Mouse (Mus musculus): ENCODE measurements around the gene AA986860.

Gene AA986860

DNA sequence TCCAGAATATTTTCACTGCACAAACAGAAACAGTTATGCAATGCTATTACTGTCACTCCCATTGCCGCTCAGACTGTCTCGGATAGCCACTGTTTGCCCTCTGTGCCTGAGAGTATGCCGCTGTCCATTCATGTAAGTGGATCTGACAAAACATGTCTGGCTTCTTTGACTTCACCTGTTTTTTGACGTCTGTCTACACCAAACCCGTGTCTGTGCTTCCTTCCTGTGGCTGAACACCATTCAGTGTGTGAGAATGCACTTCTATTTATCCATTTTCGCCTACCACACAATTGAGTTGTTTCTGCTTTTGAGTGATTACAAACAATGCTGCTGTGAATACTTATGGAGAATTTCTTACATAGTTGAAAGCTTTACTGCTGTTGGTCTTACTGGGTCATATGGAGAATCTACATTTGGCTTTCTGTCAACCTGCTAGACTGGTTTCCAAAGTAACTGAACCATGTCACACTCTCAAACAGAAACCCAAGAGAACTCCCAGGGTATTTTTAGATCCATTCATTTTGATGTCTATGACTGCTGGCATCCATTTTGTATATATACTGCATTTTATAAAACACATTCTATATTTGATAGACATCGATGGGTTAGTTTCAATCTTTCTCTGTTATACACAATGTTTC is 44.0 kb downstream of the AA986860 start:
- no peak for DNase-seq (ENCODE audit: low read depth, low spot score)

DNA sequence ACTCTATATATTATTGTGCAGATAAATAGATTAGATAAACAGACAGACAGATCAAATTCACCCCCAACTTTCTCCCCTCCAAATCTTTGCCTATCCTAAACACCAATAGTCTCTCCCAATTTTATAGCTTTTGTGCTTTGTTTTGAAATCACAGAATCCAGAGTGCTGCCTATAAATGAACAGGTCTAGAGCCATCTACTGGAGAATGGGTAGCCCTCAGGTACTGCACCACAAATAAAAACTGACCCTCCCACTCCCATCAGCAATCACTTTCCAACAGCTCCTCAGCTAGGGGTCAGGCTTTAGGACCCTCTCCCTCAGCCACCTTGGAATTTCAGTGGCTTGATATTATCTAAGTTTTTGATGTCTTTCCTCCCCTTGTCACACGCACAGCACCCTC is 44.9 kb downstream of the AA986860 start:
- no peak for DNase-seq (ENCODE audit: low read depth, low spot score)

DNA sequence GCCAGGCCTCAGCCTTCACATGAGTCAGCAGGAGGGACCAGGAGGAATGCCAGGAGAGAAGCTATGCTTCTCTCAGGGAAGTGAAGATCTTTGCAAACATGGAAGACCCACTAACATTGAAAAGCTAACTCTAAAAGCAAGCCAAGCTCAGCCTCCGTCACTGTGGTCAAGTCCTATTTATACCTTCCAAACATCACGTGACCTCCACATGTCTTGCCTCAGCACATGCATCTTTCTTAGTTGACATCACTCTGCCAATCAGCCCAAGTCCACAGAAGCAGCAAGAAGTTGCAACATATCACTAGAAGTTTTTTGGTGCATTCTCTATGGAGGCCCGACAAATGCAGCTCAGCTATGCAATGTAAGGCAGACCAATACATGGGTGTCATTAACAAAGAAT is 48.1 kb downstream of the AA986860 start:
- no peak for DNase-seq (ENCODE audit: low read depth, low spot score)

DNA sequence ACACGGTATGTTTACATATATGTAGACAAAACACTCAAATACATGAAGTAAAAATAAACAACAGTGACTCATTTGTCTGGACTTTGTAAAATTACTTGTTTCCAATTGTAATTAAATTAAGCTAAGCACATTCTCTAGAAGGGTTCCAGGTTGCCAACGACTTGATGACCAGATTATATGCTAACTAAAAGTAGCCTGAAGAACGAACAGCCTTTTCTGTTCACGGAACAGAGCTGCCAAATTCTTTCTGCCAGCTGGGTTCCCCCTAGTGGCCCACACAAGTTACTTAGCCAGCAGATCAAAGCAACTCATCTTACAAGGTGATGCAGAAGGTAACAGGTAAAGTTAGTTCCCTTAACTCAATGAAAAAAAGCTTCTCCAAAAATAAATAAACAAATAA is 52.3 kb downstream of the AA986860 start:
- DNase-seq (ENCODE audit: low read depth, low spot score), result no peak

DNA sequence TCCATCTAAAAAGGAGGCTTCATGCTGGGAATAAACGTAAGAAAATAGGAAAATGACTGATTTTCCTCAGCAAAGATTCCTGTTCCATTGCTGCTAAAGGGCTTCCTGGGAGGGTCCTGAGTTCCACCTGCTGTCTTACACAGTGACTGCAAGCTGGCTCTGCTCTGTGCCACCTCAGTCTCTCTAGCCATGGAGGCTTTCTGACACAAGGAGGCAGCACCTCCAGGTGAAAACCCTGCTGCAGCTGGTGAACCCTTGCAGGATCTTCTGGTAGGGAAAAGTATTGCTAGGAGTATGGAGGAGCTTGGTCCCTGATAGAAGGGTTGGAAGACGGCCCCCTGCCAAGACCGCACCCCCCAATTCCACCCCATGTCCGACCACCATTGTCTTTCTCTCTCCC is 55.2 kb downstream of the AA986860 start:
- DNase-seq (ENCODE audit: low read depth, low spot score), result no peak

- no peak for DNase-seq (ENCODE audit: low read depth, low spot score)
These were observed 58.0 kb downstream of the AA986860 start for GRCm38 (mm10) chr1:130789512-130790451.

Measured in retina, adult 2 months (tissue).